ENCODE assay signal across 29 mouse cellular contexts in the genomic region with DNA sequence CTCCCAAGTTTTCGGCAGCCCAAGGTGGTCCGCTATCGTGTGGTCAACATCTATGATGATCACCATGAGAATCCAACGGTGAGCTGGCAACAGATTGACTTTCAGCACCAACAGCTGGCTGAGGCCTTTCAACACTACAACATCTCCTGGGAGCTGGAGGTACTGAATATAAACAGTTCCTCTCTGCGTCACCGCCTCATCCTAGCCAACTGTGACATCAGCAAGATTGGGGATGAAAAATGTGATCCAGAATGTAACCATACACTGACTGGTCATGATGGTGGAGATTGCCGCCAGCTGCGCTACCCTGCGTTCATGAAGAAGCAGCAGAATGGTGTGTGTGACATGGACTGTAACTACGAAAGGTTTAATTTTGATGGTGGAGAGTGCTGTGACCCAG. TPM values are rescaled to one million over a fixed set of nuclear protein-coding genes. Genes with fewer than 3 reads are reported as not detected.
DNase-seq lines count a peak whose midpoint lies in the region; ATAC-seq and TF ChIP-seq lines count a peak whose summit lies in the region.
"Had no signal": no experiment of that assay in that cellular context is flagged by ENCODE, and none has a peak within 500 bp of the region (broad histone marks: within the 10 kb centered on the region; RNA-seq: fewer than 3 reads in every experiment).

No protein-coding gene starts in this region.

- H3K27ac ChIP-seq in heart, embryonic 12.5 days (ENCODE audit: poor library complexity, severe bottlenecking) = no peak overlapping the region
- H3K27ac ChIP-seq in testis, adult 2 months (ENCODE audit: control insufficient read depth, insufficient read depth, low read depth, low read length) = no peak overlapping the region
- H3K27ac ChIP-seq: embryonic facial prominence, embryonic 10.5 days; embryonic facial prominence, embryonic 13.5 days; forebrain, embryonic 12.5 days; forebrain, embryonic 15.5 days; heart, embryonic 15.5 days; hindbrain, embryonic 14.5 days; hindbrain, postnatal 0 days had no signal

- H3K9me3 ChIP-seq in heart, embryonic 12.5 days (replicated peaks) = no peaks in the 10 kb centered on the region
- H3K9me3 ChIP-seq: embryonic facial prominence, embryonic 10.5 days; embryonic facial prominence, embryonic 13.5 days; forebrain, embryonic 12.5 days; forebrain, embryonic 15.5 days; heart, embryonic 15.5 days had no signal

- no peaks in the 10 kb centered on the region for H3K27me3 ChIP-seq in heart, embryonic 12.5 days (replicated peaks)
- no peaks in the 10 kb centered on the region for H3K27me3 ChIP-seq in testis, adult 2 months (ENCODE audit: control insufficient read depth, insufficient read depth, low read length)
- H3K27me3 ChIP-seq: embryonic facial prominence, embryonic 13.5 days; forebrain, embryonic 12.5 days; forebrain, embryonic 15.5 days; heart, embryonic 15.5 days had no signal

- intact Hi-C loops in heart, postnatal 25 days (cut with DNase I) = no loop called here

- ATAC-seq in heart, embryonic 12.5 days (ENCODE audit: insufficient number of reproducible peaks, low FRiP score) = no peak
- ATAC-seq: activated CD4-positive, CD25-positive, alpha-beta regulatory T cell, adult 4 months; CD4-positive, CD25-positive, alpha-beta regulatory T cell, adult 4 months; forebrain, embryonic 15.5 days; hindbrain, postnatal 0 days; inflammation-experienced regulatory T-cells, adult 6 months; intestine, postnatal 0 days had no signal

- H3K4me2 ChIP-seq in heart, embryonic 12.5 days = no peak overlapping the region
- H3K4me2 ChIP-seq: embryonic facial prominence, embryonic 13.5 days; forebrain, embryonic 12.5 days; forebrain, embryonic 15.5 days; heart, embryonic 15.5 days; hindbrain, embryonic 14.5 days had no signal

- H3K36me3 ChIP-seq in heart, embryonic 12.5 days = no peaks in the 10 kb centered on the region
- no peaks in the 10 kb centered on the region for H3K36me3 ChIP-seq in testis, adult 2 months (ENCODE audit: control insufficient read depth, insufficient read depth, low read length)
- H3K36me3 ChIP-seq: embryonic facial prominence, embryonic 10.5 days; forebrain, embryonic 15.5 days; heart, embryonic 15.5 days had no signal

- no peak for TF ChIP-seq POLR2A in testis, adult 2 months (IDR thresholded peaks at IDR 0.05; ENCODE audit: control insufficient read depth, low read depth, low read length)

- DNase-seq in heart, adult 18-20 months = peak; percentile 20 to 33
- no peak for DNase-seq in heart, postnatal 25 days (ENCODE audit: low spot score)
- peak; percentile 52 for DNase-seq in heart, postnatal 4 days
- no peak for DNase-seq in testis, postnatal 10 days (ENCODE audit: low spot score)
- no peak for DNase-seq in layer of hippocampus, postnatal 14 days (ENCODE audit: low spot score in 2 of 2)
- DNase-seq: adrenal gland, adult 8-10 months; adrenal gland, postnatal 25 days; B cell, adult 2 months; cerebellum, adult 11-12 months; cerebellum, adult 8-10 months; cerebellum, postnatal 10 days; cerebellum, postnatal 36 days; embryo, embryonic 11 days; gastrocnemius, postnatal 25 days had no signal

- TF ChIP-seq CTCF in testis, adult 2 months (IDR thresholded peaks at IDR 0.05; ENCODE audit: control insufficient read depth, insufficient read depth, insufficient replicate concordance, low read depth, low read length) = no peak

- H3K9ac ChIP-seq in heart, embryonic 12.5 days = no peak overlapping the region
- H3K9ac ChIP-seq: embryonic facial prominence, embryonic 13.5 days; forebrain, embryonic 12.5 days; forebrain, embryonic 15.5 days; heart, embryonic 15.5 days; hindbrain, embryonic 14.5 days had no signal

- 83% methylated on average over 10 of the region's 10 CpGs for WGBS in heart, embryonic 12.5 days

- no peak overlapping the region for H3K4me3 ChIP-seq in heart, embryonic 12.5 days
- peak overlapping the region; percentile 31 for H3K4me3 ChIP-seq in testis, adult 2 months (ENCODE audit: control insufficient read depth, low read depth, low read length)
- H3K4me3 ChIP-seq: embryonic facial prominence, embryonic 10.5 days; embryonic facial prominence, embryonic 13.5 days; erythroblast, embryonic 14.5 days; forebrain, embryonic 12.5 days; forebrain, embryonic 15.5 days; heart, embryonic 15.5 days had no signal

- H3K4me1 ChIP-seq in heart, embryonic 12.5 days (replicated peaks) = peaks cover 6% of the 10 kb centered on the region; the same call in 1 of the 2 replicates
- H3K4me1 ChIP-seq in testis, adult 2 months (ENCODE audit: control insufficient read depth, insufficient read depth, low read length) = no peaks in the 10 kb centered on the region; the same call in 1 of the 2 replicates
- H3K4me1 ChIP-seq: embryonic facial prominence, embryonic 10.5 days; embryonic facial prominence, embryonic 13.5 days; forebrain, embryonic 12.5 days; forebrain, embryonic 15.5 days had no signal

RNA-seq across cellular contexts. Expression of gene Pappa, which starts 32.3 kb away (rescaled TPM):
- under 1 TPM; 0.32 to 0.49 TPM for total RNA-seq in heart, adult 18-20 months (2021)
- under 1 TPM; 0.36 to 0.47 TPM for total RNA-seq in heart, postnatal 25 days (2021)
- total RNA-seq in heart, postnatal 4 days (2021) = 1 to 10 TPM; 1.2 to 1.3 TPM
- 1.1 TPM in 2 replicates for polyA plus RNA-seq in heart, embryonic 12.5 days (2016; fragmentation: Nextera tagmentation; extraction: Ambion mirVana)
- polyA plus RNA-seq in testis, adult 2 months (2012; rRNA removed) = 4.4 TPM in 2 replicates
- total RNA-seq in layer of hippocampus, postnatal 14 days (2021) = 1 to 10 TPM; 1.3 TPM
- total RNA-seq: MEL had no signal
- polyA plus RNA-seq: activated CD4-positive, CD25-positive, alpha-beta regulatory T cell, adult 4 months; erythroblast, embryonic 14.5 days; inflammation-experienced regulatory T-cells, adult 6 months had no signal

Comparison
In these comparisons a context has a peak if more than half of its experiments do, and no peak if none do; other contexts are left out.
1. DNase-seq: peak in heart, adult 18-20 months (2 of 2) and heart, postnatal 4 days (single experiment); none in heart, postnatal 25 days (single experiment), testis, postnatal 10 days (single experiment) and layer of hippocampus, postnatal 14 days (0 of 2).